Mouse (Mus musculus): Measurements from ENCODE around the gene Ap1g1.
A peak's percentile ranks its signal among the peaks of the same experiment; 100 is the strongest.

The Ap1g1 gene

DNA sequence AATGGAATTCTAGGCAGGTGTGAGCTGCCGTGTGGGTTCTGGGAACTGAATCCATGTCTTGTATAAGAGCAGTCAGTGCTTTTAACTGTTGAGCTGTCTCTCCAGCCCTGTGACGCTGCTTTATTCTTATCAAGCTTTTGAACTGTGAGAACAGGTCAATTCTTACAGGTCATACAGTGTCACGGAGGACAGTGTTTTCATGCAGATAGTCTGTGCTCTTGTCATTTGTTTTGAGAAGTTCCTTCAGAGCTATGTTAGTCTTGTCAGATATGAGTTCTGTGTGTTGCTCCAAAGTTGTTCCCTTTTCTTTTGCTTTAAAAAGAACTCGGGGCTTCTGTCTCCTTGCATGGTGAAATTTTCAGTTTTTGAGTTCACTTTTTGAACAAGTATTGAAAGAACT is 2.2 kb downstream of the Ap1g1 start:
- no peak for DNase-seq (ENCODE audit: low read depth)

DNA sequence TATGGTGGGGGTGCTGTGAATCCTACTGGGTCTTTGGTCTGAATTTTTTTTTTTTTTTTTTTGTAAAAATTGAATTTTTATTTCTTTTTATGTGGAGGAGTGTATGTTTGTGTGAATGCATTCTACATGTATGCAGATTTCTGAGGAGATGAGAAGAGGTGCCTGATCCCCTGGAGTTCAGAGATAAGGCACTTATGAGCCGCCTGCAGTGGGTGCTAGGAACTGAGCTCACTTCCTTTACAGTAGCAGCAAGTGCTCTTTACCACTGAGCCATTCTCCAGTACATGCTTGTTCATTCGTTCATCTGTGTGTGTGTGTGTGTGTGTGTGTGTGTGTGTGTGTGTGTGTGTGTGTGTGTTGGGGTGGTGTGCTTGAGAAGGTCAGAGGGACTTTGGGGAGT is 12.6 kb downstream of the Ap1g1 start:
- peak; percentile 61 for DNase-seq (ENCODE audit: low read depth)

DNA sequence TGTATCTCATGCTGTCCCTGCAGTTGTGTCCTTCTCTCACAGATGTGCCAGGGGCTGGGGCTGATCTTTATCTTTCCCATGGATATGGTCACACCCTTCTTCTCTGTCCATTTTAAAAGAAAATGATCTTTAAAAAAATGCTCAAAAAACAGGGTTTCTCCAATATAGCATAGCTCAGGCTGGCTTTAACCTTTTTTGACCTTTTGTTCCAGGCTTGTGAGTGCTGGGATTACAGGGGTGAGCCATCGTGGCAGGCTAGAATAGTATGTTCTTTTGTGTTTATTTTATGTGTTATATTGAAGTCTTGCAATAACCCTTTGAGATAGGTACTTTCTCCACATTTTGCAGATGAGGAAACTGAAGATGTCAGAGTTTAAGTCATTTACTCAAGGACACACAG is 16.8 kb downstream of the Ap1g1 start:
- no peak for DNase-seq (ENCODE audit: low read depth)

DNA sequence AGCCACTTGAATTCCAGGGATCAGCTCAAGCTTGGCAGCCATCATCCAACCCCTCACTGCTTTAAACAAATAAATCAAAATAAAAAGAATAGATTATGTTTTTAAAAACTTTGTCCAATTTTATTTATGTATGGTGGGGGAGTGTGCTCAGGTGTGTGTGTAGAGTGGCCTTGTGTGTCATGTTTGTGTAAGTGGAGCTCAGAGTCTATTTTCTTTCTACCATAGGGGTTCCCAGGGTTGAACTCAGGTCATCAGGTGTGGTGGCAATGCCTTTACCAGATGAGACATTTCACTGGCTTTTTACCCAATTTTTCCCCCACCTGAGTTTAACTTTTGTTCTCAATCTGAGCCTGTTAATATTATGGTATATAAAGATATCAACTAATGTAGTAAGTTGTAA is 20.4 kb downstream of the Ap1g1 start:
- no peak for DNase-seq (ENCODE audit: low read depth)

DNA sequence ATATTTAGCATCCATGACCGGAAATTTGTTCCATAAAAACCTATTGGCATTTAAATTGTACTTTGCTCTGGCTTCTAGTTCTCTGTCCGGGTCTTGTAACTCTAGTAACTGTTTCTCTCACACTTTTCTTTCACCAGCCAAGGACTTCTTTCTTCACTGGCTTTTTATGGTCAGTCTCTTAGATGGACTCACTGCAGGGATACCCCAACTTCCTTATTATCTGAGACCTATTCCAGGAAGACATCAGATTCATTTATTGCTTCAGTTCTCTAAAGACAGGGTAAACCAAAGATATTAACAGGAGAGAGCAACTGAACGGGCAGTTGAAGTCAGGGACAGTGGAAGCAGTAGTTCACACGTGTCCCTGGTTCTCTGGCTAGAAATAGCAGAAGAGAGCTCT is 20.9 kb downstream of the Ap1g1 start:
- DNase-seq (ENCODE audit: low read depth), result no peak

DNA sequence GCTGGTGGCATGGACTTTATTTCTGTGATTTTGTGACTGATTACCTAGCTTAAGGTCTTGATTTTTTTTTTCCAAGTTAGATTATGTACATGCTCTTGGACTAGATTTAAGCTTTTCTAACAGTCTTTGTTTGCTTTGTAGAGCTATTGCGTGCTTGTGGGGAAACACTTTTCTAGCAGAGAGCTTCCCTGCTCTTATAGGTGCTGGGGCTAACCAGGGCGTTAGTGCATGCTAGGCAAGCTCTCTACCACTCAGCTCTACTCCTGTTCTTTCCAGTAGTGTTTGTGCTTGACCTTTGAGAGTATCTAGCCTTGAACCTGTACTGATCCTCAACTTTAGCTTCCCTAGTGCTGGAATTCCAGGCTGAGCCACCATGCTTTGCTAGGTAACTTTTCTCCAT is 22.0 kb downstream of the Ap1g1 start:
- DNase-seq (ENCODE audit: low read depth), result no peak

DNA sequence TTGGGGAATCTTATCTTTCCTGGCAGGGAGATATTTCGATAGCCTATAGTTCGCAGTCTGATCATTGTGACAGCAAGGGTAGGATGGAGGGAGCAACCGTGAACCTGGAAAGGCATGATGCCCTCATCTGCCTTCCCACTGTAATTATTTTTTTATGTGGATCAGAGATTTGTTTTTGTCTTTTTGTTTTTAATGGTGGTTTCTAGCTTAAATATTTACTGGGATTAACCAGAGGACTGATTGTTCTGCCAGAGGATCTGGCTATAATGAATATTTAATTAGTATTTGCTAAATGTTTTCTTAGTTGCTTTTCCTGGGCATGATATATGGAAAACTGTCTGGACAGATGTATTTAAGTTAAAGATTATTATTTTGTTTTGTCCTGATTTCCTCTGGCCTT is 24.9 kb downstream of the Ap1g1 start:
- DNase-seq (ENCODE audit: low read depth), result no peak

DNA sequence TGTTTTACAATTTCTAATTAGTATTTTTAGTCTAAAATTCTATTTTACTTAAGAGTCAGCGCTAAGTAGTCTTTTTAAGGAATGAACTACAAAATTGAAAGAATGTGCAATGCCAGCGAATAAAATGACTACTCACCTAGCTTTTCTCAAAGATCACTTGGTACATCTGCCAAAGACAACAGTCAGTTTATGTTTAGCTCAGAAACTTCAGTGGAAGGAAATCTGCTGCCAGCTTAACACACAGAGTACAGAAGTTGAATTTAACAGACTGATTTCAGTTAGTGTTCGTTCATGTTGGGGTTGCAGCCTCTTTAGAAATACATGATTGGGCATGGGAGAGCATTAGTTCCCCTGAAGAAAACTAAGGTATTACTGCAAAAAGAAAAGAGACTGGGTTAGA is 25.4 kb downstream of the Ap1g1 start:
- DNase-seq (ENCODE audit: low read depth), result no peak

DNA sequence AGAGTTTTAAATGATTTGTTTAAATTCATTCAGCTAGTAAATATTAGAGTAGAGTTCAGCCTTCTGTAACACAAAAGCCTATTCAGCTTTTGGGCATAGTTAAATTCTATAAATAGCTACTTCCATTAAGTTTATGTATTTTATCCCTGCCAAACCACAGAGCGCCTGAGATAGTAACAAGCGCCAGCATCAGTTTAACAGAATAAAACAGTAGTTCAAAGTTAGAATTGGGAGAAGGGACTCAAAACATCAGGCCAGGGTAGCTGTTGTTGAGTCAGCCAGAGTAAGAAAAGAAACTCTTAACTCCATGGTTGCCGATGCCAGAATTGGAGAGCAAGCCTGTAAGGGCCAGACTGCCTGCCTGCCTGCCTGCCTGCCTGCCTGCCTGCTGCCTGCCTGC is 28.2 kb downstream of the Ap1g1 start:
- DNase-seq (ENCODE audit: low read depth), result peak; percentile 15

DNA sequence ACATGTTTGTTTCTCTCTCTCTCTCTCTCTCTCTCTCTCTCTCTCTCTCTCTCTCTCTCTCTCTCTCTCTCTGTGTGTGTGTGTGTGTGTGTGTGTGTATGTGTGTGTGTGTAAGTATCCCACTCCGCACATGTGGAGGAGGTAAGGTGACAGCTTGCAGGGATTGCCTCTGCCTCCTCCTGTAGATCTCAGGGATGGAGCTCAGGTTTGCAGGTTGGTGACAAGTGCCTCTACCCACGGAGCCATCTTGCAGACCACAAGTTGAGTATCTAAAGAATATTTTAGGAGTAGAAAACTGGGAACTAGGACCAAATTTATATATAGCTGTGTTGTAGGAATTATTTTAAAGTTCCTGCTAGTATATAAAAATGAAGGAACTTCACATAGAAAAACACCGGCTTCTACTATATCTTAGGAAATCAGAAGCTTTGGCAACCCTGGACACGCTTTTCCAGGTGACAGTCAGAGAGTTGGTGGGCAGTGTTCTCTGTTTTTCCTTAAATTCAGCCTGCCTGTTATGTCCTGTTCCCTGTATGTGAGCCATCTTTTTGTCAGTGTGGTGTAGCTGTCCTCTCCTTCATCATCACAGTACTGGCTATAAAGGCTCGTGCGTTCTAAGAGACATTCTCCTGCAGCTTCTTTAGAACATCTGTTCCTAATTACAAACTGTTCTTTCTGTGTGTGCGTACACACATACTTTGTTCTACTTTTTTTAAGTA is 29.2 kb downstream of the Ap1g1 start:
- no peak for DNase-seq (ENCODE audit: low read depth)

DNA sequence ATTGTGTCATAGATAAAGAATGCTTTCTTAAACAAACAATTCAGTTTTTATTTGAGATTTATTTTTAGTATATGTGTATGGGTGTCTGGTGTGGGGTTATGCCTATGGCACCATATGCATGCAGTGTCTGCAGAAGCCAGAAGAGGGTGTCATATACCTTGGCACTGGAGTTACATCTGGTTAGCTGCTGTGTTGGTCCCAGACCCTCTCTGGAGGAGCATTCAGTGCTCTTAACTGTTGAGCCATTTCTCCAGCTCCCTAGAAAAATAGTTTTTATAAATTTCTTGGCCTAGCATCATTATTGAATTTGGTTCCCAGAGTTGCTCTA is 29.7 kb downstream of the Ap1g1 start:
- DNase-seq (ENCODE audit: low read depth), result peak; percentile 20

DNA sequence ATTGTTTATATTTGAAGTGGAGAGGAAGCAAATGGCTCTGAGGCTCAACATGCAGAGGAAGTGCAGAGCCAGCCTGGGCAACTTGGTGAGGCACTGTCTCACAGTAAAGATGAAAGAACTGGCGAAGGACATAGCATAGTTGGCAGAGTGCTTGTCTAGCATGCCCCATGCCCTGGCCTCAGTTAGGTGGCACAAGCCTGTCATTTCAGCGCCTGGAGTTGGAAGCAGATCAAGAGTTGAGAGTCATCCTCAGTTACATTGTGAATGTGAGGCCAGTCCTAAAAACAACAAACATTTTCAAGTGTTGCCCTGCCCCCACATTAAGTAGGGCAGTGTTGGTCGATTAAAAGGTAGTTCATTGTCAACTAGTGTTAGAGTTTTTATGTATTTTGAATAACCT is 32.1 kb downstream of the Ap1g1 start:
- no peak for DNase-seq (ENCODE audit: low read depth)

DNA sequence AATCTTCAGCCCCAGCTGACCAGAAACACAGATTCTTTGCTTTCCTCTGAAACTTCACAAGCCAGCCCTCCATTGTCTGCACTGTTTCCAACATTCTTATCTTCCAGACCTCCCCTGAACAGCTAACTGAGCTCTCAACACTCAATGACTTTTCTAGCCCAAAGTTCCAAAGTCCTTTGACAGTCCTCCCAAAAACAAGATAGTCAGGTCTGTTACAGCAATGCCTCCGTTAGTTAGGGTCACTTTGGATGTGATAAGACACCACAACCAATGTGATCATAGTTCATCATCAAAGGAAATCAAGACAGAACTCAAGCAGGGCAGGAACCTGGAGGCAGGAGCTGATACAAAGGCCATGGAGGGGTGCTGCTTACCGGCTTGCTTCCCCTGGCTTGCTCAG is 36.9 kb downstream of the Ap1g1 start:
- no peak for DNase-seq (ENCODE audit: low read depth)

DNA sequence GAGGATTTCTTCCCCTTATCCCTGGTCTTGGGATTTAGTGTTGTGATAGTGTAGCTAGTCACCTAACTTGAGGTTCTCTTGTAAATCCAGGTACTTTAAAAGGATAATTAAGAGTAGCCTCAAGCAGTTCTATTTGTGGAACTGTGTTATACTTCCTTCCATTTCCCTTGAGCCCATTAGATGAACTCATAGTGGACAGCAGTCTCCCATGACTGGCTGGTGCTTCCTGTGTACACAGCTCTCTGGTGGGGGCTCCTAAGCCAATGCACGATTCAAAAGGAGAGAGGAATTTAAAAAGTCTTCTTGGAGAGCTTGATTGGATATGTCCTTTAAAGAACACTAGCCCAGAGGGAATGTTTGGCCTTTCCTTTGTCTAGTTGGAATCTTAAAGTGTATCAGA is 39.6 kb downstream of the Ap1g1 start:
- peak; percentile 31 for DNase-seq (ENCODE audit: low read depth)

DNA sequence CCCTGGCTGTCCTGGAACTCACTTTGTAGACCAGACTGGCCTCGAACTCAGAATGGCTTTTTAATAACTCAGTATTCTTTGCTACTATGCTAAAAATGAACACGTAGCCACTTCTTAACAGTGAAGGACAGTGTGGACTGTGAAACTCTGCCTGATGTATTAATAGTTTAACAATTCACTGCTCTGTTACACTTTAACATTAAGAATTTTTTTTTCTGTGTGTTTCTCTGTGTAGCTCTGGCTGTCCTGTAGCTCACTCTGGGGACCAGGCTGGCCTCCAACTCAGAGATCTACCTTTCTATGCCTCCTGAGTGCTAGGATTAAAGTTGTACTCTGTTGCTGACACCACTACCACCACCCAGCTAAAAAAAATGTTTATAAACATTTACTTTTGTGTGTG is 45.2 kb downstream of the Ap1g1 start:
- DNase-seq (ENCODE audit: low read depth), result no peak

DNA sequence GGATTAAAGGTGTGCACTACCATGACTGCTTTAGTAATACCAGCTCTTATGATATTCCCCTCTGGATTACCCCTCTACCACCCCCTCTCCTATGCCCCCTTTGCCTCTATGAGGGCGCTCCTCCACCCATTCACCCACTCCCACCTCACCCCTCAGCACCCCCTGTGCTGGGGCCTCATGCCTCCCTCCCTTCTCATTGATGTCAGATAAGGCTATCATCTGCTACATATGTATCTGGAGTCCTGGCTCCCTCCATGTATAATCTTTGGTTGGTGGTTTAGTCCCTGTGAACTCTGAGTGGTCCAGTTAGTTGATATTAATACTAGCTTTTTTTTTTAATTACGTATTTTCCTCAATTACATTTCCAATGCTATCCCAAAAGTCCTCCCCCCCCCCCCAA is 61.5 kb downstream of the Ap1g1 start:
- no peak for DNase-seq (ENCODE audit: low read depth)

DNA sequence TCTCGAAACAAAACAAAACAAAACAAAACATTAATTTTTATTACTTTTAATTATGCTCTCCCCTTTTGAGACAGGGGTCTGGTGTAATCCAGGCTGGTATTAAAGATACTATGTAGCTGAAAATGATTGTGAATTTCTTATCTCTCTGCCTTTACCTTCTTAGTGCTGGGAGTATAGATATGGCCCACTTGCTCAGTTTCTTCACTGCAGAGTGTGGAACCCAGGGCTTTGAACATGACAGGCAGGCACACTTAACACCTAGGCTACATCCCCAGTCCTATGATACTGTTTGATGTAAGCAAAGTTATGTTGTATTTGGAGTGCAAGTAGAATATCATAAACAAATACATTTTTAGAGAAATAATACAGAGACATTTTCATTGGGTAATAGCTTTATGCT is 64.1 kb downstream of the Ap1g1 start:
- no peak for DNase-seq (ENCODE audit: low read depth)

DNA sequence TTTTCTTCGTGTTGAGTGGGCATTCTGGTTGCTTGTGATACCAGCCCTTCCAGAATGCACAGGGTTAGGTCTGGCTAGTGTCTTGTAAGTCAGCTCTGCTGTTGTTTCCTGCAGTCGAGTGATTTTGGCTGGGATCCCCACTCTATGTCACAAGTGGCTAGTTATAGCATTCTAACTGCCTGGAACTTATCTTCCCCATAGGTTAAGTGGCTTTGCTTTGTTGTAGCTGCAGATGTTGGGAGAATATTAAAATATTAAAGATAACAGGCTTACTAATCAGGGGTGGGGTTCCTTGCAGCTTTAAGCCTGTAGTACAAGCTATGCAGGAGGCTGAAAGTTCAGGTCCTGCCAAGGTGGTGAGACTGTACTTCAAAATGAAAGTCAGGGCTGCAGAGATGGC is 69.5 kb downstream of the Ap1g1 start:
- no peak for DNase-seq (ENCODE audit: low read depth)

DNA sequence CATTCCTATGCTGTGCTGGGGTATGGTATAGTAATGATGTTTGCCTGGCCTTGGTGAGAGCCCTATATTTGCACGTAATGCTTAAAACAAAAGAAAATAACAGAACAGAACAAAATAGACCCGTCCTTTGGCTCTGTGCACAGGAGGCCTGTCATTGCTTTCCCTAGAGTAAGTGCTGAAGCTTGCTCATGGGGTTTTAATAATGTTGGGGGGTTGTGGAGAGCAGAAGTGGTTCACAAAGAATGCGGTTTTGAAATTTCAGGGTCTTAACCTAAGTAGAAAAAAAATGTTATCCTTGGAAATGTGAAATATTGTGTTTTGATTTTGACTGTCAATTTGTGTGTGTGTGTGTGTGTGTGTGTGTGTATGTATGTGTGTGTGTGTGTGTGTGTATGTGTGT is 70.6 kb downstream of the Ap1g1 start:
- DNase-seq (ENCODE audit: low read depth), result no peak

DNA sequence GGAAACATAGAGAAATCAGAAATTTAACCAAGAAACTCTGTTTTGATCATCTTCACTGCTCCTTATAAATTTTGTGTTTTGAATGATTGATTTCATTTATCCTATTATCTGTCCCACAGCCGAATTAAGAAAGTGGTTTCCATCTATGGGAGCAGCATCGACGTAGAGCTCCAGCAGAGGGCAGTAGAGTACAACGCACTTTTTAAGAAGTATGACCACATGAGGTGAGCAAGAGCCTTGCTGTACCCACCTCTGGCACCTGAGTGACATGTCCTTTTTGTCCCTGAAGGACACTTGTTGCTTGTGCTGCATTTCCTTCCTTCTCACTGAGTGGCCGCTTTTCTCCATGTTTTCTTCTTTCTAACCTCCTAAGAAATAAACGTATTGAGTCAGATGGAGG is 75.1 kb downstream of the Ap1g1 start:
- DNase-seq (ENCODE audit: low read depth), result peak; percentile 78

DNA sequence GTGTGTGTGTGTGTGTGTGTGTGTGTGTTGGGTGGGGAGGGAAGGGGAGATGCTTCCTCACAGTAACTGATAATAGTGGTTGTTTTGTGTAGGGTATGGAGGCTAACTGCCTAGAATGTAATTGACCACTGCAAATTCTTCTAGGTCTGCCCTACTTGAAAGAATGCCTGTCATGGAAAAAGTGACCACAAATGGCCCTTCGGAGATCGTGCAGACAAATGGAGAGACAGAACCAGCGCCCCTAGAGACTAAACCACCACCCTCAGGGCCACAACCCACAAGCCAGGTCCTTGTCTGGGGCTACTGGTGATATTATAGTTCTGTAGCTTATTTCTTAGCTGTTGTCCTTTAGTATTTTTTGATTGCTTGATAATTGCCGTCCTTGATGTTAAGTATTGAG is 76.2 kb downstream of the Ap1g1 start:
- peak; percentile 24 for DNase-seq (ENCODE audit: low read depth)

DNA sequence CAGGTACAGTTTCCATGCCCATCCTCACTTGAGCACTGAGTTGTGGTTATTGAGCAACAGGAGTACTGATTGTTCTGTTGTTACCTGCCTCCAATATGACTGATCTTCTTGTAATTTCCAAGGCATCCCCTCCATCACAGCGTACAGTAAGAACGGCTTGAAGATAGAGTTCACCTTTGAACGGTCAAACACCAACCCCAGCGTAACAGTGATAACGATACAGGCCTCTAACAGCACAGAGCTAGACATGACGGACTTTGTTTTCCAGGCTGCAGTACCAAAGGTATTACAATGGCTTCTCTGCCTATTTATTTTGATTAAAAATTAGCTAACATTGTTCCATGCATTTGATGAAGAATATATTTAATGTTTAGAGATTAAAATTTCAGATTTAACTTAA is 77.1 kb downstream of the Ap1g1 start:
- no peak for DNase-seq (ENCODE audit: low read depth)

DNA sequence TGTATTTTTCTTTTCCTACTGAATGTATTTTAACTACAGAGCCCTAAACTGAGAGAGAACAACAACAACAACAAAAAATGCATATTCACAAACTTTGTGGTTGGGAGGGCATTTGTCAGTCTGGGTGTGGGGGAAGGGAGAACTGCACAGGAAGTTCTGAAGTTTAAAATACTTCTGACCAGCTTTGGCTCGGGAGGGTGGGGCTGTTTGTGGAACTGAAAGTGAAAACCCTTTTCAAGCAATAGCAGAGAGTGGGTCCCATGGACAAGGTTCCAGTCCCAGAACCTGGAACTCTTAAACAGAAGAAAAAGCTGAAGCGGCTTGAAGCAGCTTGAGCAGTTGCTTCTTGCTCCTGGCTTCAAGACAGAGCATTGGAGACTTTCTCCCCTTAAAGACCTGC is 85.0 kb downstream of the Ap1g1 start:
- peak; percentile 65 for DNase-seq (ENCODE audit: low read depth)

DNA sequence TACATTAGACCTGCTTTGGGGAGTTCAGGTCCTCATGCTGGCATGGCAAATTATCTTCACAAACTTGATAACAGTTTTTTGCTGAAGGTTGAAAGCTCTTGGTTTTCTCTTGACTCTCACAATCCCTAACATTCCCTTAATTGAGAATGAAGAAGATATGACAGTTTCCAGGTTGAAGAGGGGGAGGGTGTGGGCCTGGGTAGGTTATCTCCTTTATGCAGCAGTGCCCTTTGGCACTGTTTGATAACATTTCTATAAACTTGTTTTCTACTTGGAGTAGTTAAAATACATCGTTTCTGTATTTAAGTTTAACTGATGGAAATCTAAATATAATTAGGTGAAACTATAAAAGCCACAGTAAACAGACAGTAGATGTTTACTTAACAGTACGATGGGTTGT is 86.4 kb downstream of the Ap1g1 start:
- DNase-seq (ENCODE audit: low read depth), result no peak

DNA sequence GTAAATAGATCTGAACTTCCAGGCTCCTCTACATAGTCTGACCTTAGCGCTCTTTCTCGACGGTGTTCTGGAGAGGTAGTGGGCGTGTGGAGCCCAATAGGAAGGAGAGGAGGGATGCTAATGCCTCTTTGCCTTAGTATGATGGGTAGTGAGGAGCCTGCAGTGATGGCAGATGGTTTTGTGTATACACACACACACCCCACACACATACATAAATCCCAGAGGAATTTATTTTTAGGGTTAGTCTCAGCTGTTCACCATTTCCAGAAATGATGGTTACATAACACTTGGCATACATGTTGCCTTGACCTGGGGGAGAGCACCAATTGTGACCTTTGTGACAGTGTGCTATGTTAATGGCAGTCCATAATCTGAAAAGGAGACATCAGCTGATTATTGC is 87.2 kb downstream of the Ap1g1 start:
- no peak for DNase-seq (ENCODE audit: low read depth)

Measured in 416B (cell line).